Mouse (Mus musculus) urinary bladder, postnatal 14 days (tissue): ENCODE results near the gene Dok1.
A peak's percentile ranks its signal among the peaks of the same experiment; 100 is the strongest.

Experiments used
- DNase-seq: peaks from one replicate; pipeline ENCODE4 v3.0.0; 2021; ENCODE audit warnings: low spot score

Gene Dok1

GRCm38 (mm10) chr6:83033249-83034185 is at the start of gene Dok1, which contains the start of gene Loxl3:
TSS of gene Dok1 (minus strand) at chr6:83033471.
TSS of gene Loxl3 (plus strand) at chr6:83034173.
- DNase-seq, result peak; percentile 80

- no peak for DNase-seq
Measured at GRCm38 (mm10) chr6:83080210-83080609, 46.9 kb upstream of the Dok1 start.

- peak; percentile 99 for DNase-seq
Measured at GRCm38 (mm10) chr6:83078324-83078858, 45.1 kb upstream of the Dok1 start.

- DNase-seq, result no peak
Measured at GRCm38 (mm10) chr6:83077630-83078323, 44.5 kb upstream of the Dok1 start, which contains the start of gene Pcgf1. TSS of gene Pcgf1 (plus strand) at chr6:83077869.

GRCm38 (mm10) chr6:83074979-83075378 is 41.7 kb upstream of the Dok1 start:
- no peak for DNase-seq

- DNase-seq, result no peak
Measured at GRCm38 (mm10) chr6:83071220-83071619, 37.9 kb upstream of the Dok1 start.

GRCm38 (mm10) chr6:83070311-83071219 is 37.3 kb upstream of the Dok1 start:
- DNase-seq, result no peak

GRCm38 (mm10) chr6:83070247-83070310 is 36.8 kb upstream of the Dok1 start, which contains the start of gene Tlx2:
TSS of gene Tlx2 (minus strand) at chr6:83070293.
- no peak for DNase-seq

- DNase-seq, result no peak
Measured at GRCm38 (mm10) chr6:83069488-83070246, 36.4 kb upstream of the Dok1 start.

- DNase-seq, result no peak
Measured at GRCm38 (mm10) chr6:83068706-83069487, 35.6 kb upstream of the Dok1 start.

GRCm38 (mm10) chr6:83068221-83068620 is 35.0 kb upstream of the Dok1 start:
- DNase-seq, result no peak

- DNase-seq, result no peak
Measured at GRCm38 (mm10) chr6:83066441-83066840, 33.2 kb upstream of the Dok1 start.

GRCm38 (mm10) chr6:83065995-83066394 is 32.7 kb upstream of the Dok1 start:
- no peak for DNase-seq

GRCm38 (mm10) chr6:83058725-83059124 is 25.5 kb upstream of the Dok1 start:
- no peak for DNase-seq

GRCm38 (mm10) chr6:83057790-83058189 is 24.5 kb upstream of the Dok1 start, which contains the start of gene Dqx1:
TSS of gene Dqx1 (plus strand) at chr6:83057844.
- peak; percentile 67 for DNase-seq

GRCm38 (mm10) chr6:83054871-83055431 is 21.7 kb upstream of the Dok1 start, which contains the start of gene Htra2:
TSS of gene Htra2 (minus strand) at chr6:83055273.
- DNase-seq, result peak; percentile 35

GRCm38 (mm10) chr6:83054074-83054851 is 21.0 kb upstream of the Dok1 start, which contains the start of gene Aup1:
TSS of gene Aup1 (plus strand) at chr6:83054521.
- DNase-seq, result peak; percentile 96

- no peak for DNase-seq
Measured at GRCm38 (mm10) chr6:83053136-83053960, 20.1 kb upstream of the Dok1 start.
